Mouse (Mus musculus) duodenum, adult 2 months (tissue): ENCODE measurements around the gene Atp2a1. TPM values are rescaled to one million over a fixed set of nuclear protein-coding genes. Genes with fewer than 3 reads are reported as not detected.

Experiments used
- polyA plus RNA-seq: library from polyadenylated mRNA; depleted of rRNA; stranded (reverse); fragments of >200 nt; gene quantifications from 2 replicates; pipeline ENCODE4 v1.2.3, GENCODE M21; 2012; ENCODE audit warnings: low replicate concordance; rRNA removed

The Atp2a1 gene
- polyA plus RNA-seq = 1.2 TPM in 1 of 2 replicates, not detected in the other

GRCm38 (mm10) chr7:126463004-126463403 lies at the start of gene Atp2a1:
TSS of gene Atp2a1 (minus strand) at chr7:126463108.

GRCm38 (mm10) chr7:126503273-126503878 lies 40.5 kb upstream of the Atp2a1 start, which contains the start of gene Atxn2l:
TSS of gene Atxn2l (minus strand) at chr7:126503437.

GRCm38 (mm10) chr7:126487052-126487483 lies 24.2 kb upstream of the Atp2a1 start, which contains the start of gene Tufm:
TSS of gene Tufm (plus strand) at chr7:126487361.

GRCm38 (mm10) chr7:126474993-126475581 lies 12.2 kb upstream of the Atp2a1 start, which contains the start of gene Sh2b1:
TSS of gene Sh2b1 (minus strand) at chr7:126475424.

GRCm38 (mm10) chr7:126428631-126429502 lies 34.0 kb downstream of the Atp2a1 start, which contains the start of gene Rabep2:
TSS of gene Rabep2 (plus strand) at chr7:126428759.

GRCm38 (mm10) chr7:126414725-126415124 lies 48.2 kb downstream of the Atp2a1 start, which contains the start of gene Cd19:
TSS of gene Cd19 (minus strand) at chr7:126414889.

GRCm38 (mm10) chr7:126396298-126397119 lies 66.4 kb downstream of the Atp2a1 start, which contains the start of gene Nfatc2ip:
TSS of gene Nfatc2ip (minus strand) at chr7:126396737.

Other genes with a start within 250 kb of the Atp2a1 start
- gene Sbk1, start 190.5 kb downstream of the Atp2a1 start, polyA plus RNA-seq = 10.7 and 27.3 TPM in 2 replicates
- gene Lat, start 93.5 kb downstream of the Atp2a1 start, polyA plus RNA-seq = 6.4 and 19.6 TPM in 2 replicates
- gene Spns1, start 85.7 kb downstream of the Atp2a1 start, polyA plus RNA-seq = 144 and 215 TPM in 2 replicates
- gene Nfatc2ip, start 66.4 kb downstream of the Atp2a1 start, polyA plus RNA-seq = 2.8 and 4.2 TPM in 2 replicates
- gene Cd19, start 48.2 kb downstream of the Atp2a1 start, polyA plus RNA-seq = 0.34 and 5.1 TPM in 2 replicates
- gene Rabep2, start 34.3 kb downstream of the Atp2a1 start, polyA plus RNA-seq = 16.5 and 18.2 TPM in 2 replicates
- 52.6 and 69.0 TPM in 2 replicates for gene Sh2b1, start 12.3 kb upstream of the Atp2a1 start, polyA plus RNA-seq
- gene Tufm, start 24.3 kb upstream of the Atp2a1 start, polyA plus RNA-seq = 122 and 151 TPM in 2 replicates
- 264 and 283 TPM in 2 replicates for gene Atxn2l, start 40.3 kb upstream of the Atp2a1 start, polyA plus RNA-seq
- 45.2 and 60.5 TPM in 2 replicates for gene Eif3c, start 103.3 kb upstream of the Atp2a1 start, polyA plus RNA-seq
- 2.4 and 4.9 TPM in 2 replicates for gene Apobr, start 121.8 kb upstream of the Atp2a1 start, polyA plus RNA-seq
- gene Cln3, start 122.7 kb upstream of the Atp2a1 start, polyA plus RNA-seq = 55.8 and 56.6 TPM in 2 replicates
- 0.12 and 1.1 TPM in 2 replicates for gene Il27, start 131.8 kb upstream of the Atp2a1 start, polyA plus RNA-seq
- gene Nupr1, start 167.8 kb upstream of the Atp2a1 start, polyA plus RNA-seq = 4.9 and 28.0 TPM in 2 replicates
- 24.0 and 43.5 TPM in 2 replicates for gene Sgf29, start 186.2 kb upstream of the Atp2a1 start, polyA plus RNA-seq
- gene Sult1a1, start 213.3 kb upstream of the Atp2a1 start, polyA plus RNA-seq = 4.1 and 9.7 TPM in 2 replicates
- 33.6 and 37.5 TPM in 2 replicates for gene Bola2, start 232.3 kb upstream of the Atp2a1 start, polyA plus RNA-seq
- gene Slx1b, start 232.7 kb upstream of the Atp2a1 start, polyA plus RNA-seq = 13.1 and 17.4 TPM in 2 replicates
- 60.7 and 132 TPM in 2 replicates for gene Coro1a, start 244.7 kb upstream of the Atp2a1 start, polyA plus RNA-seq